ENCODE assay signal across 8 mouse cellular contexts in the genomic region with DNA sequence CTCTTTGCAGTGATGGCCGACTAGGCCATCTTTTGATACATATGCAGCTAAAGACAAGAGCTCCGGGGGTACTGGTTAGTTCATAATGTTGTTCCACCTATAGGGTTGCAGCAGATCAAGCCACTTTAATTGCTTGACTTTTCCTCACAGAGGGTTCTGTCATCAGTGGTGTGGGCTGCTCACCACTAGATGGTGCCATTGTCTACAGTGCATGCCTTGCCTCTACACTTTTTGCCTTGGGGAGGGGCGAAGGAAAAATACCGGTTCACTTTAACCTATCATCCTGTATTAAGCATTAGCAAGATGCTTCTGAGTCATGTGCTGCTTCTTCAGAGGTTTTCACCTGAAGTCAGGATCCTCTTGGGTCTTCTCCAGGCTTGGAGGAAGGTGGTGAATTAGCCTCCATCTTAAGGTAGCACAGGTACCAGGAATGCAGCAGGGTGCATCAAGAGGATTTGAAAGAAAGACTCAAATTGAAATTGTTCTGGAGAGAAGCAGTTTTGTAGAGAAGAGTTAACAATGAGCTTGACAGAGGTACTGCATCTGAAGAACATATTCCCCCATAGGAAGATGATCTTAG.
A peak's percentile ranks its signal among the peaks of the same experiment; 100 is the strongest.
DNase-seq lines count a peak whose midpoint lies in the region; ATAC-seq and TF ChIP-seq lines count a peak whose summit lies in the region.

No protein-coding gene starts in this region.

- 38% methylated on average over 4 of the region's 4 CpGs for WGBS in forebrain, embryonic 11.5 days
- 30% methylated on average over 4 of the region's 4 CpGs for WGBS in hindbrain, postnatal 0 days
- 33% methylated on average over 4 of the region's 4 CpGs for WGBS in midbrain, embryonic 13.5 days

- H3K27me3 ChIP-seq in forebrain, embryonic 11.5 days (ENCODE audit: control insufficient read depth, insufficient read depth, low read length), result no peaks in the 10 kb centered on the region
- no peaks in the 10 kb centered on the region for H3K27me3 ChIP-seq in hindbrain, postnatal 0 days (ENCODE audit: insufficient read depth, low read length)
- no peaks in the 10 kb centered on the region for H3K27me3 ChIP-seq in midbrain, embryonic 13.5 days

- H3K4me1 ChIP-seq in forebrain, embryonic 11.5 days (replicated peaks; ENCODE audit: control insufficient read depth, insufficient read depth, low read length), result no peaks in the 10 kb centered on the region
- no peaks in the 10 kb centered on the region; the same call in 1 of the 2 replicates for H3K4me1 ChIP-seq in hindbrain, postnatal 0 days (ENCODE audit: insufficient read depth, low read length)
- H3K4me1 ChIP-seq in midbrain, embryonic 13.5 days (replicated peaks), result no peaks in the 10 kb centered on the region

- H3K4me2 ChIP-seq in forebrain, embryonic 11.5 days (ENCODE audit: low read depth, low read length, severe bottlenecking), result no peak overlapping the region
- H3K4me2 ChIP-seq in hindbrain, postnatal 0 days (ENCODE audit: low read depth, low read length), result no peak overlapping the region
- no peak overlapping the region for H3K4me2 ChIP-seq in midbrain, embryonic 13.5 days (replicated peaks)

- no peak overlapping the region for H3K4me3 ChIP-seq in forebrain, embryonic 11.5 days (ENCODE audit: low read depth, low read length)
- no peak overlapping the region for H3K4me3 ChIP-seq in hindbrain, postnatal 0 days (ENCODE audit: low read length)
- H3K4me3 ChIP-seq in midbrain, embryonic 13.5 days (replicated peaks), result no peak overlapping the region

- H3K9me3 ChIP-seq in forebrain, embryonic 11.5 days (ENCODE audit: control insufficient read depth, low read length), result no peaks in the 10 kb centered on the region
- no peaks in the 10 kb centered on the region for H3K9me3 ChIP-seq in hindbrain, postnatal 0 days (ENCODE audit: low read length)
- no peaks in the 10 kb centered on the region for H3K9me3 ChIP-seq in midbrain, embryonic 13.5 days

- no peaks in the 10 kb centered on the region for H3K36me3 ChIP-seq in forebrain, embryonic 11.5 days (ENCODE audit: control insufficient read depth, insufficient read depth, low read length)
- H3K36me3 ChIP-seq in hindbrain, postnatal 0 days (ENCODE audit: insufficient read depth, low read length), result no peaks in the 10 kb centered on the region
- no peaks in the 10 kb centered on the region for H3K36me3 ChIP-seq in midbrain, embryonic 13.5 days

- ATAC-seq in cerebellum, adult (ENCODE audit: insufficient number of reproducible peaks, low FRiP score, low TSS enrichment), result no peak
- ATAC-seq in forebrain, embryonic 11.5 days (replicated peaks; ENCODE audit: low FRiP score), result peak; percentile 85
- ATAC-seq in hindbrain, postnatal 0 days, result peak; percentile 79; the same call in 1 of the 2 replicates
- peak; percentile 77 for ATAC-seq in midbrain, embryonic 13.5 days

- peak; percentile 94 for TF ChIP-seq CTCF in hindbrain, postnatal 0 days (IDR thresholded peaks at IDR 0.05; ENCODE audit: low read depth)

- H3K9ac ChIP-seq in forebrain, embryonic 11.5 days (ENCODE audit: low read length), result no peak overlapping the region
- no peak overlapping the region for H3K9ac ChIP-seq in hindbrain, postnatal 0 days (replicated peaks; ENCODE audit: low read length)
- no peak overlapping the region for H3K9ac ChIP-seq in midbrain, embryonic 13.5 days (replicated peaks)

- no peak overlapping the region for H3K27ac ChIP-seq in forebrain, embryonic 11.5 days (ENCODE audit: low read depth, low read length)
- no peak overlapping the region for H3K27ac ChIP-seq in hindbrain, postnatal 0 days
- no peak overlapping the region for H3K27ac ChIP-seq in midbrain, embryonic 13.5 days

- peak; percentile 6 for DNase-seq in cerebellum, adult 11 months
- DNase-seq in brain, adult 2 months (ENCODE audit: low read depth, low spot score), result peak; percentile 52
- peak; percentile 52 for DNase-seq in forebrain, embryonic 11.5 days (ENCODE audit: low spot score)
- DNase-seq in hindbrain, postnatal 0 days (ENCODE audit: low spot score), result peak; percentile 80
- DNase-seq in left cerebral cortex, adult 18-20 months (ENCODE audit: low spot score in 2 of 2), result peak; percentile 5 to 31
- DNase-seq in spleen, adult 18-20 months, result peak; percentile 5 to 22

Comparison
In these comparisons a context has a peak if more than half of its experiments do, and no peak if none do; other contexts are left out.
1. DNase-seq: peak in every context shown above with its lines; median percentile 80 in hindbrain, postnatal 0 days; 52 in brain, adult 2 months; 52 in forebrain, embryonic 11.5 days; 18 in left cerebral cortex, adult 18-20 months; 14 in spleen, adult 18-20 months; 6 in cerebellum, adult 11 months.